Mouse (Mus musculus): Measurements from ENCODE around the gene Olfr1045.

- TF ChIP-seq CTCF (IDR thresholded peaks at IDR 0.05; ENCODE audit: low read depth, low read length) (no peak), POLR2A (IDR thresholded peaks at IDR 0.05; ENCODE audit: insufficient read depth, low read length) (no peak)
Observed at GRCm38 (mm10) chr2:86179950-86180349, 22.9 kb downstream of the Olfr1045 start.

All from ES-Bruce4 (cell line).